Mouse (Mus musculus) erythroblast, embryonic 14.5 days (primary cell): ENCODE data around the gene Rnft2.

Source experiments
- GATA1 ChIP-seq: IDR thresholded peaks from 2 replicates; pipeline ENCODE4 v1.6.1; 2012; ENCODE audit warnings: low read length, inconsistent platforms, mixed read lengths
- TAL1 ChIP-seq: IDR thresholded peaks from 3 replicates; pipeline ENCODE4 v1.6.1; 2012; ENCODE audit warnings: low read length, inconsistent platforms, mixed read lengths

- TF ChIP-seq TAL1, result no peak
- TF ChIP-seq GATA1, result no peak
Observed at GRCm38 (mm10) chr5:118214012-118214411, 30.9 kb downstream of the Rnft2 start.
